Mouse (Mus musculus) layer of hippocampus, postnatal 14 days (tissue): Measurements from ENCODE around the gene Rbfox2. TPM values are rescaled to one million over a fixed set of nuclear protein-coding genes. Genes with fewer than 3 reads are reported as not detected.

Source experiments
- DNase-seq, 2 experiments: peaks; one replicate each; pipeline ENCODE4 v3.0.0; 2021 to 2022; ENCODE audit warnings: low spot score in 2 of 2, mixed read lengths in 1 of 2
- total RNA-seq, 2 experiments: library from RNA; stranded (reverse); gene quantifications; 2 replicates each; pipeline ENCODE4 v1.2.3; 2021

Gene Rbfox2
- total RNA-seq, 2 experiments from 2014 or later, result 228 to 234 TPM

GRCm38 (mm10) chr15:77332272-77332991, 25.6 kb upstream of the Rbfox2 start:
- peak in 1 of 2 experiments; percentile 59 for DNase-seq

- DNase-seq, result no peak
These were observed 24.6 kb upstream of the Rbfox2 start for GRCm38 (mm10) chr15:77331444-77331843.

GRCm38 (mm10) chr15:77329681-77330180, 22.9 kb upstream of the Rbfox2 start:
- no peak for DNase-seq

GRCm38 (mm10) chr15:77326361-77326760, 19.6 kb upstream of the Rbfox2 start:
- DNase-seq, result no peak

- DNase-seq, result peak in 1 of 2 experiments; percentile 60
These were observed 17.6 kb upstream of the Rbfox2 start for GRCm38 (mm10) chr15:77324426-77324825.

GRCm38 (mm10) chr15:77323226-77323625, 16.4 kb upstream of the Rbfox2 start:
- no peak for DNase-seq

GRCm38 (mm10) chr15:77313701-77314100, 6.9 kb upstream of the Rbfox2 start:
- no peak for DNase-seq

GRCm38 (mm10) chr15:77312796-77313195, 6.0 kb upstream of the Rbfox2 start:
- DNase-seq, result no peak

GRCm38 (mm10) chr15:77307767-77308495, 1.1 kb upstream of the Rbfox2 start:
- no peak for DNase-seq

GRCm38 (mm10) chr15:77305852-77306546, 805 bp downstream of the Rbfox2 start:
- DNase-seq, result peak; percentile 33 to 44

GRCm38 (mm10) chr15:77304960-77305359, 1.8 kb downstream of the Rbfox2 start:
- no peak for DNase-seq

- no peak for DNase-seq
These were observed 5.7 kb downstream of the Rbfox2 start for GRCm38 (mm10) chr15:77301122-77301521.

GRCm38 (mm10) chr15:77298564-77298963, 8.2 kb downstream of the Rbfox2 start:
- no peak for DNase-seq

- DNase-seq, result no peak
These were observed 10.2 kb downstream of the Rbfox2 start for GRCm38 (mm10) chr15:77296635-77297034.

- no peak for DNase-seq
These were observed 13.3 kb downstream of the Rbfox2 start for GRCm38 (mm10) chr15:77293493-77293892.

GRCm38 (mm10) chr15:77292381-77292780, 14.4 kb downstream of the Rbfox2 start:
- DNase-seq, result no peak

GRCm38 (mm10) chr15:77291471-77291870, 15.3 kb downstream of the Rbfox2 start:
- DNase-seq, result no peak

GRCm38 (mm10) chr15:77290352-77290751, 16.5 kb downstream of the Rbfox2 start:
- no peak for DNase-seq

GRCm38 (mm10) chr15:77280130-77280529, 26.7 kb downstream of the Rbfox2 start:
- no peak for DNase-seq

- no peak for DNase-seq
These were observed 28.0 kb downstream of the Rbfox2 start for GRCm38 (mm10) chr15:77278825-77279224.

- DNase-seq, result no peak
These were observed 29.7 kb downstream of the Rbfox2 start for GRCm38 (mm10) chr15:77276838-77277725.
